Mouse (Mus musculus): ENCODE measurements around the gene Them7.

DNA sequence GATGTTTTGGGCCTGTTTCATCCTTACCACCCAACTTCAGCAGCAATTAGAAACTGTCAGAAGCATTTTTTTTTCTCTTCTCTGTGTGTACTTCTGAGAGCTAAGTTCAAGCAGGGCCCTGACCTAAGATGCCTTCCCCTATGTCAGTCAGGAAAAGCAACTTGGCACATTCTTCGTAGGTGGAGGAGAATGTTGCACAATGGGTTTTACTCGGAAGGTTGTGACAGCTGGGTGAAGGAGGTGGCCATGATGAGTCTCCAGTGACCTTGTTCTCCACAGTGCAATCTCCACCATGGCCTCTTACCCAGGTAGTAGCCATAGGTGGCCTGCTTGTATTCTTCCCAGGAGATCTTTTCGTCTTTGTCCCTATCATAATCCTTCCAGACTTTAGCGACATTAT, 170.3 kb downstream of the Them7 start:
- no peak for TF ChIP-seq CTCF (IDR thresholded peaks at IDR 0.05; ENCODE audit: low read depth, low read length)
- TF ChIP-seq POLR2A (IDR thresholded peaks at IDR 0.05; ENCODE audit: insufficient read depth, low read length), result no peak

Measured in ES-Bruce4 (cell line).